Comparison of ENCODE assay signal across 27 mouse cellular contexts in genomic region chr17:43282828-43283227, GRCm38 (mm10). TPM values are rescaled to one million over a fixed set of nuclear protein-coding genes. Genes with fewer than 3 reads are reported as not detected.
DNase-seq lines count a peak whose midpoint lies in the region; ATAC-seq and TF ChIP-seq lines count a peak whose summit lies in the region.
"Had no signal": no experiment of that assay in that cellular context is flagged by ENCODE, and none has a peak within 500 bp of the region (broad histone marks: within the 10 kb centered on the region; RNA-seq: fewer than 3 reads in every experiment).

No protein-coding gene starts in this region.

- H3K4me3 ChIP-seq in forebrain, embryonic 15.5 days = no peak overlapping the region
- H3K4me3 ChIP-seq in forebrain, embryonic 13.5 days = no peak overlapping the region
- H3K4me3 ChIP-seq in hindbrain, embryonic 16.5 days (ENCODE audit: low read length) = no peak overlapping the region
- H3K4me3 ChIP-seq in hindbrain, postnatal 0 days (ENCODE audit: low read length) = no peak overlapping the region
- H3K4me3 ChIP-seq: embryonic facial prominence, embryonic 13.5 days; embryonic facial prominence, embryonic 15.5 days; erythroblast, embryonic 14.5 days; forebrain, embryonic 10.5 days; forebrain, embryonic 12.5 days had no signal

- H3K4me1 ChIP-seq in forebrain, embryonic 15.5 days = 0 out of 2 replicates have a peak, but pooled peaks cover 2% of the 10 kb centered on the region
- H3K4me1 ChIP-seq in forebrain, embryonic 13.5 days = no peaks in the 10 kb centered on the region
- no peaks in the 10 kb centered on the region for H3K4me1 ChIP-seq in hindbrain, embryonic 16.5 days (ENCODE audit: control insufficient read depth, insufficient read depth, low read depth, low read length)
- no peaks in the 10 kb centered on the region for H3K4me1 ChIP-seq in hindbrain, postnatal 0 days (ENCODE audit: insufficient read depth, low read length)
- H3K4me1 ChIP-seq: embryonic facial prominence, embryonic 13.5 days; embryonic facial prominence, embryonic 15.5 days; forebrain, embryonic 10.5 days; forebrain, embryonic 12.5 days had no signal

- no peaks in the 10 kb centered on the region for H3K36me3 ChIP-seq in forebrain, embryonic 15.5 days
- no peaks in the 10 kb centered on the region for H3K36me3 ChIP-seq in forebrain, embryonic 13.5 days (ENCODE audit: poor library complexity, severe bottlenecking)
- H3K36me3 ChIP-seq in hindbrain, embryonic 16.5 days (ENCODE audit: control insufficient read depth, insufficient read depth, low read length) = no peaks in the 10 kb centered on the region
- no peaks in the 10 kb centered on the region for H3K36me3 ChIP-seq in hindbrain, postnatal 0 days (ENCODE audit: insufficient read depth, low read length)
- H3K36me3 ChIP-seq: embryonic facial prominence, embryonic 13.5 days; embryonic facial prominence, embryonic 15.5 days; forebrain, embryonic 10.5 days; forebrain, embryonic 12.5 days; G1E had no signal

- H3K27me3 ChIP-seq in forebrain, embryonic 15.5 days = no peaks in the 10 kb centered on the region
- no peaks in the 10 kb centered on the region for H3K27me3 ChIP-seq in forebrain, embryonic 13.5 days
- H3K27me3 ChIP-seq in hindbrain, embryonic 16.5 days (replicated peaks; ENCODE audit: control insufficient read depth, insufficient read depth, low read length) = no peaks in the 10 kb centered on the region
- no peaks in the 10 kb centered on the region for H3K27me3 ChIP-seq in hindbrain, postnatal 0 days (ENCODE audit: insufficient read depth, low read length)
- H3K27me3 ChIP-seq: CH12.LX; embryonic facial prominence, embryonic 13.5 days; embryonic facial prominence, embryonic 15.5 days; forebrain, embryonic 12.5 days; Patski had no signal

- DNase-seq in cerebellum, adult 8-10 months = no peak
- no peak for DNase-seq in frontal cortex, postnatal 10 days (ENCODE audit: low spot score in 2 of 2)
- DNase-seq in hindbrain, postnatal 0 days (ENCODE audit: low spot score) = no peak
- DNase-seq: adrenal gland, adult 8-10 months; adrenal gland, postnatal 14 days; adrenal gland, postnatal 36 days; B cell, adult 2 months; embryo, embryonic 11 days had no signal

- TF ChIP-seq CTCF in hindbrain, postnatal 0 days (IDR thresholded peaks at IDR 0.05; ENCODE audit: low read depth) = no peak

- H3K27ac ChIP-seq in forebrain, embryonic 15.5 days (replicated peaks) = no peak overlapping the region
- no peak overlapping the region for H3K27ac ChIP-seq in forebrain, embryonic 13.5 days
- no peak overlapping the region for H3K27ac ChIP-seq in hindbrain, embryonic 16.5 days (ENCODE audit: low read depth, low read length)
- no peak overlapping the region for H3K27ac ChIP-seq in hindbrain, postnatal 0 days
- H3K27ac ChIP-seq: embryonic facial prominence, embryonic 13.5 days; embryonic facial prominence, embryonic 15.5 days; forebrain, embryonic 10.5 days; forebrain, embryonic 12.5 days had no signal

- no peak overlapping the region for H3K4me2 ChIP-seq in forebrain, embryonic 15.5 days (replicated peaks)
- no peak overlapping the region for H3K4me2 ChIP-seq in forebrain, embryonic 13.5 days
- no peak overlapping the region for H3K4me2 ChIP-seq in hindbrain, embryonic 16.5 days (ENCODE audit: low read length)
- no peak overlapping the region for H3K4me2 ChIP-seq in hindbrain, postnatal 0 days (ENCODE audit: low read depth, low read length)
- H3K4me2 ChIP-seq: embryonic facial prominence, embryonic 13.5 days; embryonic facial prominence, embryonic 15.5 days; forebrain, embryonic 12.5 days had no signal

- 0 out of 2 replicates have a peak, but pooled peaks have one; percentile 20 for ATAC-seq in cerebellum, adult (ENCODE audit: insufficient number of reproducible peaks, low FRiP score, low TSS enrichment)
- ATAC-seq in forebrain, embryonic 15.5 days (replicated peaks) = peak; percentile 44; the same call in 1 of the 2 replicates
- no peak for ATAC-seq in forebrain, embryonic 13.5 days
- ATAC-seq in frontal cortex, adult (ENCODE audit: low TSS enrichment) = peak; percentile 55; the same call in 1 of the 2 replicates
- ATAC-seq in hindbrain, embryonic 16.5 days = peak; percentile 50; the same call in 1 of the 2 replicates
- no peak; the same call in 1 of the 2 replicates for ATAC-seq in hindbrain, postnatal 0 days
- ATAC-seq: activated CD4-positive, CD25-positive, alpha-beta regulatory T cell, adult 4 months; CD4-positive, CD25-positive, alpha-beta regulatory T cell, adult 4 months; Patski had no signal

- 72% methylated on average over 5 of the region's 5 CpGs for WGBS in forebrain, embryonic 15.5 days
- 66% methylated on average over 5 of the region's 5 CpGs for WGBS in forebrain, embryonic 13.5 days
- 59% methylated on average over 5 of the region's 5 CpGs for WGBS in hindbrain, embryonic 16.5 days
- WGBS in hindbrain, postnatal 0 days = 54% methylated on average over 5 of the region's 5 CpGs

- no peak overlapping the region for H3K9ac ChIP-seq in forebrain, embryonic 15.5 days (replicated peaks)
- no peak overlapping the region for H3K9ac ChIP-seq in forebrain, embryonic 13.5 days
- no peak overlapping the region for H3K9ac ChIP-seq in hindbrain, embryonic 16.5 days (ENCODE audit: low read depth, low read length)
- no peak overlapping the region for H3K9ac ChIP-seq in hindbrain, postnatal 0 days (replicated peaks; ENCODE audit: low read length)
- H3K9ac ChIP-seq: embryonic facial prominence, embryonic 13.5 days; embryonic facial prominence, embryonic 15.5 days; forebrain, embryonic 12.5 days had no signal

- no peaks in the 10 kb centered on the region for H3K9me3 ChIP-seq in forebrain, embryonic 15.5 days
- no peaks in the 10 kb centered on the region for H3K9me3 ChIP-seq in forebrain, embryonic 13.5 days (replicated peaks)
- no peaks in the 10 kb centered on the region for H3K9me3 ChIP-seq in hindbrain, embryonic 16.5 days (ENCODE audit: control insufficient read depth, low read length)
- no peaks in the 10 kb centered on the region for H3K9me3 ChIP-seq in hindbrain, postnatal 0 days (ENCODE audit: low read length)
- H3K9me3 ChIP-seq: embryonic facial prominence, embryonic 13.5 days; embryonic facial prominence, embryonic 15.5 days; forebrain, embryonic 10.5 days; forebrain, embryonic 12.5 days had no signal

RNA-seq across cellular contexts. Expression of gene Adgrf1, which starts 12.7 kb away (rescaled TPM):
- polyA plus RNA-seq in forebrain, embryonic 15.5 days (2015; fragmentation: Nextera tagmentation; extraction: Ambion mirVana) = not detected in 2 replicates
- not detected in 2 replicates for polyA plus RNA-seq in forebrain, embryonic 13.5 days (2015; fragmentation: Nextera tagmentation; extraction: Ambion mirVana)
- not detected in 2 replicates for polyA plus RNA-seq in hindbrain, embryonic 16.5 days (2015; fragmentation: Nextera tagmentation; extraction: Ambion mirVana)
- 0.11 TPM in 1 of 2 replicates, not detected in the other for total RNA-seq in hindbrain, postnatal 0 days (2014; rRNA removed)
- not detected in 2 replicates for polyA plus RNA-seq in hindbrain, postnatal 0 days (2015; fragmentation: Nextera tagmentation; extraction: Ambion mirVana)
- total RNA-seq: adrenal gland, adult 18-20 months; adrenal gland, adult 8-10 months; adrenal gland, postnatal 36 days; CH12.LX; common myeloid progenitor, adult 5-6 weeks had no signal
- polyA plus RNA-seq: activated CD4-positive, CD25-positive, alpha-beta regulatory T cell, adult 4 months; brain, embryonic 14.5 days; CD4-positive, CD25-positive, alpha-beta regulatory T cell, adult 4 months; embryonic facial prominence, embryonic 11.5 days; embryonic facial prominence, embryonic 13.5 days; erythroblast, embryonic 14.5 days; forebrain, embryonic 10.5 days; forebrain, embryonic 12.5 days; G1E had no signal

Comparison
In these comparisons a context has a peak if more than half of its experiments do, and no peak if none do; other contexts are left out.
1. ATAC-seq: peak in cerebellum, adult (single experiment), forebrain, embryonic 15.5 days (single experiment), frontal cortex, adult (single experiment) and hindbrain, embryonic 16.5 days (single experiment); none in forebrain, embryonic 13.5 days (single experiment) and hindbrain, postnatal 0 days (single experiment).